Mouse (Mus musculus) limb, embryonic 15.5 days (tissue): Measurements from ENCODE around the gene Zfp292. TPM values are rescaled to one million over a fixed set of nuclear protein-coding genes. Genes with fewer than 3 reads are reported as not detected.
"Not testable (repeated sequence)": the region's sequence is repeated elsewhere in the genome, so short reads cannot be mapped to it uniquely, and the experiment has no call there.

Source experiments
- ATAC-seq: fragments of 200-750 bp; cut with Nextera tagmentation; 2 replicates; pipeline ENCODE4 v1.8.0; 2017; ENCODE audit warnings: low read depth, moderate TSS enrichment; ENCODE audit not compliant: insufficient number of reproducible peaks, low FRiP score, low TSS enrichment
- H3K27ac ChIP-seq: fragments of 300-500 bp; sonication (generic); 2 replicates; pipeline ENCODE4 v1.5.1; 2015; ENCODE audit warnings: moderate library complexity, mild to moderate bottlenecking, inconsistent platforms
- H3K27me3 ChIP-seq: fragments of 300-500 bp; sonication (generic); 2 replicates; pipeline ENCODE4 v1.6.1; 2015; ENCODE audit warnings: inconsistent platforms
- H3K36me3 ChIP-seq: fragments of 300-500 bp; sonication (generic); 2 replicates; pipeline ENCODE4 v1.6.1; 2015; ENCODE audit warnings: inconsistent platforms
- H3K4me1 ChIP-seq: fragments of 300-500 bp; sonication (generic); 2 replicates; pipeline ENCODE4 v1.6.1; 2015; ENCODE audit warnings: inconsistent platforms
- H3K4me2 ChIP-seq: fragments of 300-500 bp; sonication (generic); 2 replicates; pipeline ENCODE4 v1.6.1; 2015; ENCODE audit warnings: mild to moderate bottlenecking, inconsistent platforms
- H3K4me3 ChIP-seq: fragments of 300-500 bp; sonication (generic); 2 replicates; pipeline ENCODE4 v1.5.1; 2015; ENCODE audit warnings: mild to moderate bottlenecking, inconsistent platforms
- H3K9ac ChIP-seq: fragments of 300-500 bp; sonication (generic); 2 replicates; pipeline ENCODE4 v1.6.1; 2015; ENCODE audit warnings: inconsistent platforms
- H3K9me3 ChIP-seq: fragments of 300-500 bp; sonication (generic); 2 replicates; pipeline ENCODE4 v1.6.1; 2016; ENCODE audit warnings: inconsistent platforms
- WGBS: fragments of 180-500 bp; shearing (Covaris S2); methylation state at CpG from one replicate; pipeline ENCODE4 v1.1.7; 2015; 5-methylcytosine and 5-hydroxymethylcytosine counted together
- polyA plus RNA-seq: library from polyadenylated mRNA; unstranded; fragments of >200 nt; fragmentation: Nextera tagmentation; extraction: Ambion mirVana; gene quantifications from 2 replicates; pipeline ENCODE4 v1.2.1, GENCODE M21; 2015

The Zfp292 gene
- 14.6 and 17.4 TPM in 2 replicates for polyA plus RNA-seq

DNA sequence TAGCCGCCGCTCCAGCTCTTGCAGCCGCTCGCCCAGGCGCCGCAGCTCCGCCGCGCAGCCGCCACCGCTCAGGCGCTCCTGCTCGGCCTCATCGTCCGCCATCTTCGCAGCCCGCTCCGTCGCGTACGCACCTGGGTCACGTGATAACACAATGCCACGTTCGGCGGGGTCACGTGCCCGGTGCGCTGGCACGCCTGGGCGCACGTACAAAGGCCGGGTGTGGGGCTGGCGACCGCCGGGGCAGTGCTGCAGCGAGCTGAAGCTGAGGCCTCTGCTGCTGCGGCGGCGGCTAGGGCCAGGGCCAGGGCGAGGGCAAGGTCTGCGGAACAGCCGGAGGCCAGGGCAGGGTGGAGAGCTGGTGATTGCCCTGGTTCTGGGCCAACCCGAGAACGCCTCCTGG, at the start of gene Zfp292:
Gene Zfp292, minus strand, starts transcription at position 143 of the 400 bp plus-strand sequence.
- Histone ChIP-seq H3K27ac (peak within 1 kb of the TSS; percentile 96), H3K27me3 (no peaks in the 10 kb centered on the region), H3K4me1 (peaks cover 13% of the 10 kb centered on the region), H3K36me3 (peaks cover 8% of the 10 kb centered on the region; the same call in 1 of the 2 replicates), H3K4me2 (peak within 1 kb of the TSS; percentile 68), H3K9me3 (no peaks in the 10 kb centered on the region), H3K9ac (peak within 1 kb of the TSS; percentile 99), H3K4me3 (peak within 1 kb of the TSS; percentile 94)
- ATAC-seq: peak; percentile 87
- under 1% methylated on average over 40 of the region's 44 CpGs for WGBS

DNA sequence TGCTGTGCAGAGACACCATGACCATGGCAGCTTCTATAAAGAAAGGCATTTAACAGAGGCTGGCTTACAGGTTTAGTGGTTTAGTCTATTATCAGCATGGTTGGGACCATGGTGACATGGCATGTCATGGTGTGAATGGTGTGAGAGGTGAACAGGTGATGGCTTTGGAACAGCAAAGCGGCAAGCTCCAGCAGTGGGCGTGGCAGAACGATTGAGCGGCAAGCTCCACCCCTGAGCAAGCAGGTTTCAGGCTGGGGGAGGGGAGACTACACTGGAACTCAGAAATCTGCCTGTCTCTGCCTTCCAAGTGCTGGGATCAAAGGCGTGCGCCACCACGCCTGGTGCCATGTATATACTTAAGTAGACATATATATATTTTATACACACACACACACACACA, 45.6 kb upstream of the Zfp292 start:
- 71% methylated on average over 7 of the region's 7 CpGs for WGBS
- H3K27ac ChIP-seq, H3K4me2 ChIP-seq, H3K27me3 ChIP-seq, H3K4me1 ChIP-seq, H3K9ac ChIP-seq, H3K9me3 ChIP-seq, ATAC-seq, H3K36me3 ChIP-seq, H3K4me3 ChIP-seq: not testable (repeated sequence)

DNA sequence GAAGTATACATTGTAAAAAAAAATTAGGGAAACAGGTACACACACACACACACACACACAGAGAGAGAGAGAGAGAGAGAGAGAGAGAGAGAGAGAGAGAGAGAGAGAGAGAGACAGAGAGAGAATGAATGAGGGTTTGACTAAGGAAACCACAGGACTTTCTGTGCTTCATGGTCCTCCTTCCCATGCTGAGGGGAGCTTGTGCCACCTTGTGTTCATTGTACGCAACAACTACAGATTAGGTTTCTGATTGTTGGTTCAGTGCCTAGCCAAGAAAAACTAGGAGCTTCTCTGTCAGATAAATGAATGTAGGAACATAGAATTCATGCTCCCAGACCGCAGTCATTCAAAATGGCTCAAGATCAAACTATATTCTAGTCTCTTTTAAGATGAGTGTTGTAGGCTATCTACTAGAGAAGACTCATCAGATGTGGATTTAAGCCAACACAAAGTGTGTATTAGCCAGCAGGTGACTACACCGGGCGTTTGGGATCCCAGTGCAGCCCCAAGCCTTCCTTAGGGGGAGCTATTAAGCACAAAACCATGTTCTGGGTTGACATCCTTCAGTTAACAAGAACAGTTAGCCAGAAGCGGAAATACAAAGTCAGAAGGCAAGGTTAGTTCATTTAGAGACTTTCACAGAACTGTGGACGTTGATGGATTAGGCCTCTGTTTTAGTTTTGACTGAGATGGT, 39.6 kb upstream of the Zfp292 start:
- Histone ChIP-seq H3K9ac (no peak overlapping the region), H3K4me2 (no peak overlapping the region), H3K36me3 (no peaks in the 10 kb centered on the region), H3K9me3 (no peaks in the 10 kb centered on the region), H3K4me3 (no peak overlapping the region), H3K27me3 (no peaks in the 10 kb centered on the region), H3K27ac (no peak overlapping the region), H3K4me1 (no peaks in the 10 kb centered on the region)
- WGBS: 60% methylated on average over 6 of the region's 6 CpGs
- ATAC-seq: no peak

DNA sequence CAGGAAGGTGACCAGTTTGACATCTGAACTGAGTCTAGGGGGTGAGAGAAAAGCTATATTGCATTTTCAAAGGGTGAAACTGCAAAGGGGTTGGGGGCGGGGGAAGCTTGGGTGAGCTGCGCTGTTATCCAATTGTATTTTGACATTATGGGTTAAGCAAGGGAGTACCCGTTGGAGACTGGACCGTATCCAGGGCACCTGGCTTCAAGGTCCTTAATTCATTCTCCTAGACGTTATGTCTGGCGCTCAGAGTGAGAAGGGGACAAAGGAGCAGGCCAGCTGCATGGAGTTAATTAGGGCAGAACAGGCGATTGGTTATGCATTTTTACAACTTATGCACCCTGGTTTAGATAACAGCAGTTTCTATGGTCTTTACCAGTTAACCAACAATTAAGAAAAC, 34.6 kb upstream of the Zfp292 start:
- 26% methylated on average over 7 of the region's 7 CpGs for WGBS
- ATAC-seq: no peak
- Histone ChIP-seq H3K4me1 (no peaks in the 10 kb centered on the region), H3K27ac (no peak overlapping the region), H3K9ac (no peak overlapping the region), H3K27me3 (no peaks in the 10 kb centered on the region), H3K9me3 (no peaks in the 10 kb centered on the region), H3K36me3 (no peaks in the 10 kb centered on the region), H3K4me2 (no peak overlapping the region), H3K4me3 (no peak overlapping the region)

DNA sequence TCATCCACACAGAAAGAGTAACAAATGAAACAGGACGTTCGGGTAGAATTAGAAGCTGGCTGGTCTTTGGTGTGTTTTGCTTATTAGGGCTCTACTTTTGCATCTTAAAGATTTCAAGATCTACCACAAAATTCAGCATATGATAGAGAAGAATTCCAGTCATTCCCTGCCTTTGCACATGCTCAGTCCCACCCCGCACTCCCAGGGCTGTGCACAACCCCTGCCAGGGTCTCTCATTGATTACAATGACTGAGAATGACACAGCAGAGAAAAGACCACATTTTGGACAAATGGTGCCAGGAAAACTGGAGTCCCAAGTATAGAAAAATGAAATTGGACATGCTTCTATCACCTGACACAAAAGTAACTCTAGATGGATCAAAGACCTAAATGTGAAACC, 29.4 kb upstream of the Zfp292 start:
- no peaks in the 10 kb centered on the region for H3K36me3 ChIP-seq
- H3K4me1 ChIP-seq: no peaks in the 10 kb centered on the region
- no peak for ATAC-seq
- H3K27me3 ChIP-seq: no peaks in the 10 kb centered on the region
- H3K4me3 ChIP-seq: no peak overlapping the region
- no peaks in the 10 kb centered on the region for H3K9me3 ChIP-seq
- 79% methylated on average over 3 of the region's 3 CpGs for WGBS
- no peak overlapping the region for H3K9ac ChIP-seq
- H3K4me2 ChIP-seq: no peak overlapping the region
- H3K27ac ChIP-seq: no peak overlapping the region

DNA sequence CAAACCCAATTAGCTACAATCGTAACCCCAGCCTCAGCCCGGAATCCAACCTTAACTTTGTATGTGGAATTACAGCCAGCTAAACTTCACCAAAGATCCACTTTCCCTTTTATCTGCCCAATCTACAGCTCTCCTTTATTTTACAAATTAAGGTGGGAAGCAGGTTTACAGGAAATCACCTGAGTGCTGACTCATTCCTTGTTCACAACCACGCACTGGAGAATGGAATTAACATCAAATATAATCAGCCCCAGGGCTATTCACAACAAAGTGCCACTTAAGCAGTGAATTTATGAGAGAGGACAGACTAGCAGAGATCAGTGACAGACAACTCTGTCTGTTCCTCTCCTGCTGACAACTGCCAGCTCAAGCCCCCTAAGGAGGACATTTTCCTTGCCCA, 28.6 kb upstream of the Zfp292 start:
- H3K27ac ChIP-seq: no peak overlapping the region
- WGBS: 35% methylated on average over 3 of the region's 3 CpGs
- ATAC-seq: no peak
- no peaks in the 10 kb centered on the region for H3K9me3 ChIP-seq
- H3K9ac ChIP-seq: no peak overlapping the region
- H3K4me1 ChIP-seq: no peaks in the 10 kb centered on the region
- no peak overlapping the region for H3K4me2 ChIP-seq
- H3K27me3 ChIP-seq: no peaks in the 10 kb centered on the region
- no peaks in the 10 kb centered on the region for H3K36me3 ChIP-seq
- no peak overlapping the region for H3K4me3 ChIP-seq

DNA sequence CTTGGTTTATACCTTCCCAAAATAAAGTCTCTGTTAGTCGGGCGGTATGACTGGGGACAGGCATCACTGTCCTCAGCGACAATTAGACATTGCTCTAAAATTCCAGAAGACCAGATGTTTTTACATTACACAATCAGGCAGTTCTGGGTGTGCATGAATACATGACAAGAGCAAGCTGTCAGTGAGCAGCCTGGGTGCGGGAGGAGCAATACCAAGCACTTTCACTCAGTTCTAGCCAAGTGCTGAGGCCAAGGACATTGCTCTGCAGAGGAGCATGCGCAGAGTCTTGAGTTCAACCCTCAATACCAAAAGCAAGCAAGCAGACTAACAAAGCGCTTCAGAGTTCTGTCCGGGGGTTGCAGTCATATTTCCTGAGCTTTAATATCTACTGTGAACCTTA, 25.4 kb upstream of the Zfp292 start:
- WGBS: 81% methylated on average over 7 of the region's 7 CpGs
- H3K9ac ChIP-seq: no peak overlapping the region
- no peak overlapping the region for H3K27ac ChIP-seq
- H3K4me2 ChIP-seq: no peak overlapping the region
- H3K36me3 ChIP-seq: no peaks in the 10 kb centered on the region
- H3K4me1 ChIP-seq: no peaks in the 10 kb centered on the region
- no peak for ATAC-seq
- no peaks in the 10 kb centered on the region for H3K27me3 ChIP-seq
- no peak overlapping the region for H3K4me3 ChIP-seq
- no peaks in the 10 kb centered on the region for H3K9me3 ChIP-seq

DNA sequence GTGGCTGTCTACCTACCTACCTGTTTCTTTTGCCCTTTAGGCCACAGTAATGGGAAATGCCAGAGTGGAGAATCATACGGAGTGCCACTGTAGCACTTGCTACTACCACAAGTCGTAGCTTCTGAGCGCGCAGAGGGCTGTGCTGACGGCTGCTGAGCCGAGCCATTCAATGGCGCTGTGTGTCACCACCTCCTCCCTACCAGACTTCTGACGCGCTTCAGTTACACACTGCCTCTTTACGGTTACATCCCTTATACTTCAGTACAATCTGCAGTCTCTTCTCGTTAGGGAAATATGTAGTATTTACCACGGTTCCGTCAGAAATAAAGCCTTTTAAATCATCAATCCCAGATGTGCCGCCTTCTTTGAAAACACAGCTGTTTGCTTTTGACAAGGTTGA, 24.3 kb upstream of the Zfp292 start:
- WGBS: 27% methylated on average over 14 of the region's 14 CpGs

DNA sequence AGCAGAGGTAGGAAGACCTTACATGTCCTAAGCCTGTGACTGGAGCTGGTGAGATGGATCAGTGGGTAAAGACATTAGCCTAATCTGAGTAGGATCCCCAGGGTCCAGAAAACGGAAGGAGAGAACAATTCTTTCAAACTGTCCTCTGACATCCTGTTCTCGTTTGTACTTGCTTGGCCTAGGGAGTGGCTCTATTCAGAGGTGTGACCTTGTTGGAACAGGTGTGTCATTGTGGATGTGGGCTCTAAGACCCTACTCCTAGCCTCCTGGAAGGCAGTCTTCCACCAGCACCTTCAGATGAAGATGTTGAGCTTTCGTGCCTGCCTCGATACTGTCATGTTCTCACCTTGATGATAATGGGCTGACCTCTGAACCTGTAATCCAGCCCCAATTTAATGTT, 23.4 kb upstream of the Zfp292 start:
- no peak overlapping the region for H3K27ac ChIP-seq
- WGBS: 78% methylated on average over 4 of the region's 4 CpGs
- no peaks in the 10 kb centered on the region for H3K36me3 ChIP-seq
- H3K9me3 ChIP-seq: no peaks in the 10 kb centered on the region
- no peak overlapping the region for H3K9ac ChIP-seq
- no peaks in the 10 kb centered on the region for H3K27me3 ChIP-seq
- H3K4me1 ChIP-seq: no peaks in the 10 kb centered on the region
- ATAC-seq: no peak
- no peak overlapping the region for H3K4me3 ChIP-seq
- H3K4me2 ChIP-seq: no peak overlapping the region

More for the DNA sequence above, 24.3 kb upstream of the Zfp292 start:
- H3K4me1 ChIP-seq: no peaks in the 10 kb centered on the region
- H3K27ac ChIP-seq: no peak overlapping the region
- no peak overlapping the region for H3K4me2 ChIP-seq
- H3K9ac ChIP-seq: no peak overlapping the region
- ATAC-seq: no peak
- H3K9me3 ChIP-seq: no peaks in the 10 kb centered on the region
- H3K4me3 ChIP-seq: no peak overlapping the region
- no peaks in the 10 kb centered on the region for H3K27me3 ChIP-seq
- no peaks in the 10 kb centered on the region for H3K36me3 ChIP-seq

DNA sequence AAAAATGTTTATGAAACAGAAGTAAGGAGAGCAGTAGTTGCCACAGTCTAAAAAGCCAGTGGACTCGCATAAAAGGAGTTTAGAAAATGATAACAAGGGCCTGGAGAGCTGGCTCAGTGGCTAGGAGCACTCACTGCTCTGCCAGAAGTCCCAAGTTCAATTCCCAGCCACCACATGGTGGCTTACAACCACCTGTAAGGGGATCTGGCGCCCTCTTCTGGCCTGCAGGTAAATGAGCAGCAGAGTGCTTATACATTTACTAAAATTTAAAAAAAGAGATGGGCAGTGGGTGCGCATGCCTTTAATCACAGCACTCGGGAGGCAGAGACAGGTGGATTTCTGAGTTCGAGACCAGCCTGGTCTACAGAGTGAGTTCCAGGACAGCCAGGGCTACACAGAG, 22.6 kb upstream of the Zfp292 start:
- Histone ChIP-seq H3K4me1 (no peaks in the 10 kb centered on the region), H3K4me2 (no peak overlapping the region), H3K4me3 (no peak overlapping the region), H3K36me3 (no peaks in the 10 kb centered on the region), H3K9me3 (no peaks in the 10 kb centered on the region), H3K27ac (no peak overlapping the region), H3K27me3 (no peaks in the 10 kb centered on the region), H3K9ac (no peak overlapping the region)
- no peak for ATAC-seq
- 68% methylated on average over 5 of the region's 5 CpGs for WGBS

DNA sequence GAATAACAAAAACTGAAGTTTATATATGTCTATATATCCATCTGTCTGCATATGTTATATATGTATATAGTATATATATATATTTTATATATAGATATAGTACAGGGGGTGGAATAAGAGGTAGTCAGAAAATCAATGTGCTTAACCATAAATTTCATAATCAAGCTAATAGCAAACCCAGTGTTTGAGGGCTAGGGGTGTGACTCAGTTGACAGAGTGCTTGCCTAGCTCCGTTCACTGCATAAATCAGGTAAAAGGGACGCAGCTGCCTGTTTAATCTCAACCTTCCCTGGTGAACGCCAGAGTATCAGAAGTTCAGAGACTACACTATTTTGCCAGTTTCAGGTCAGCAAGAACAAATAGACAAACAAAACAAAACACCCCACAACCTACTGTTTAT, 18.8 kb upstream of the Zfp292 start:
- not testable (repeated sequence) for H3K9ac ChIP-seq, H3K27me3 ChIP-seq, H3K4me3 ChIP-seq, H3K9me3 ChIP-seq, H3K4me1 ChIP-seq, ATAC-seq, H3K36me3 ChIP-seq, H3K4me2 ChIP-seq, H3K27ac ChIP-seq
- WGBS: 65% methylated on average over 3 of the region's 3 CpGs

DNA sequence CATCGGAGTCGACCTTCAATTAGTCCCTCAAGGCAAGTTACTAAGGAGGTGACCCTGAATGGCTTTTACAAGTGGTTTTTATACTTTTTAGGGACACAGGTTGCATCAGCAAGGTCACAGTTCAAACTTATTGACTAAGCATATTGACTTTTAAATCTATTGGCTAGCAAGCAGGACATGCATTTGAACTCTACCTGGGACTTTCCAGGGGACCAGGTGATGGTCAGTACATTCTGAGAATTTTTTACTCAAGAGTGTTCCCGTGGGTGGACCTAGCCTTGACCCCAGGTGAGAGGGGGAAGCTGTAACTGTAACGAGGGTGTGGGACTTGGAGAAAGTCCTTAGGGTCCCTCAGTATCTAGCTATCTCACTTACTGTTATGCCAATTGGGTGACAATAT, 18.4 kb upstream of the Zfp292 start:
- H3K4me1 ChIP-seq: no peaks in the 10 kb centered on the region
- H3K4me2 ChIP-seq: no peak overlapping the region
- H3K27ac ChIP-seq: no peak overlapping the region
- no peak overlapping the region for H3K9ac ChIP-seq
- H3K4me3 ChIP-seq: no peak overlapping the region
- no peak for ATAC-seq
- H3K27me3 ChIP-seq: no peaks in the 10 kb centered on the region
- WGBS: 65% methylated on average over 4 of the region's 4 CpGs
- H3K36me3 ChIP-seq: no peaks in the 10 kb centered on the region
- no peaks in the 10 kb centered on the region for H3K9me3 ChIP-seq

DNA sequence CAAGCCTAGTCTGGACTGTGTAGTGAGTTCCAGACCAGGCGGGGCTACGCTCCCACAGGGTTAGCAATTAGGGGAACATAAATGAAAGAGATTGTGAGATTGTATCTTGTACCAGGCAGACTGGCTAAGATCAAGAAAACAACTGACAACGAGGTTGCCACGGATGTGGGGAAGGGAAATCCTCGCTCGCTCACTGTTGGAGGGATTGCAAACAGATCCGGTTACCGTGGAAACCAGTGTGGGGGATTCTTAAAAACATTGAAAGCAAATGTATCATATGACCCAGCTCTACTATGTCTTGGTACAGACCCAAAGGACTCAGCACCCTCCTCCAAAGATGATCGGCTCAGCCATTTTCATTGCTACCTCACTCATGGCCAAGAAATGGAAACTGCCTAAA, 17.4 kb upstream of the Zfp292 start:
- Histone ChIP-seq H3K9ac (no peak overlapping the region), H3K4me3 (no peak overlapping the region), H3K27me3 (no peaks in the 10 kb centered on the region), H3K4me2 (no peak overlapping the region), H3K27ac (no peak overlapping the region), H3K9me3 (no peaks in the 10 kb centered on the region), H3K36me3 (no peaks in the 10 kb centered on the region), H3K4me1 (no peaks in the 10 kb centered on the region)
- no peak for ATAC-seq
- WGBS: 53% methylated on average over 9 of the region's 9 CpGs
